Mouse (Mus musculus): ENCODE data around the gene Pole4.
A peak's percentile ranks its signal among the peaks of the same experiment; 100 is the strongest.
"Not testable (repeated sequence)": the region's sequence is repeated elsewhere in the genome, so short reads cannot be mapped to it uniquely, and the experiment has no call there.

Gene Pole4

DNA sequence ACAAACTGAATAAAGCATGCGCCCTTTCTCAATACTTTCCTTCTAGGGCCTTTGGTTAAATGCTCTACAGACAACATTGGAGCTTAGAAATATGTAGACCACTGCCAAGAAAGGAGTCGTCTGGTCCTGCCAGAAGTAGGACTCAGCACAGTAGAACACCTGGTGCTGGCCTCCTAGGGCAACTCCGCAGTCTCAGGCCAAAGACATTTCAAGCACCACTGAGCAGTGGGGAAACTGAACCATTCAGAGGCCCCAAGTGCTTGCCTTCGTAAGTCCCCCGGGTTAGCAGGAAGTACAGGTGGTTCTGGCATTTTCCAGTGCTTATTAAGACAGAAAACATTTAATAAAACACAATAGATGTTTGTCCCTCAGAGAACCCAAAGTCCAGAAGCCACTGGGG is 9.7 kb upstream of the Pole4 start:
- no peak for DNase-seq (ENCODE audit: low spot score)

GRCm38 (mm10) chr6:82714243-82714642 is 9.1 kb upstream of the Pole4 start:
- DNase-seq (ENCODE audit: low spot score) = peak; percentile 64

GRCm38 (mm10) chr6:82707742-82708141 is 2.6 kb upstream of the Pole4 start:
- DNase-seq (ENCODE audit: low spot score) = no peak

- DNase-seq (ENCODE audit: low spot score) = no peak
Measured at GRCm38 (mm10) chr6:82707241-82707640, 2.1 kb upstream of the Pole4 start.

DNA sequence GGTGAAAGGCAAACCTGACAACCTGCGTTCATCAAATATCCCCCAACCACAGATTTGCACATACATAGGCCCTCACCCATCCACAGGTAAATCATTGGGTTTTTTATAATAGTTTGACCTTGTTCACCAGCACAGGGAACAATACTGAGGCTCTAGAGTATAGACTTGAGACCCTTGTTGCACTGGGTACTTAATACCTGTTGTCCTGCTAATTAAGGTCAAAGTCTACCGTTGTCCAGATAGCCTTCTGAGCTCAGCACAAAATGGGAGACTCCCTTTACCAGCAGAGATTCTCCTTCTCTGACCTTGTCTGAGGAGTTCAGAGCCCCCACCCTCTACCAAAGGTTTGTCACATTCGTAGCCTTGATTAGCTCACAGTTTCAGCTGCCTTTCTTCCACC is 1.5 kb downstream of the Pole4 start:
- no peak for DNase-seq (ENCODE audit: low spot score)

- peak; percentile 91 for DNase-seq (ENCODE audit: low spot score)
Measured at GRCm38 (mm10) chr6:82702593-82703017, 2.6 kb downstream of the Pole4 start.

DNA sequence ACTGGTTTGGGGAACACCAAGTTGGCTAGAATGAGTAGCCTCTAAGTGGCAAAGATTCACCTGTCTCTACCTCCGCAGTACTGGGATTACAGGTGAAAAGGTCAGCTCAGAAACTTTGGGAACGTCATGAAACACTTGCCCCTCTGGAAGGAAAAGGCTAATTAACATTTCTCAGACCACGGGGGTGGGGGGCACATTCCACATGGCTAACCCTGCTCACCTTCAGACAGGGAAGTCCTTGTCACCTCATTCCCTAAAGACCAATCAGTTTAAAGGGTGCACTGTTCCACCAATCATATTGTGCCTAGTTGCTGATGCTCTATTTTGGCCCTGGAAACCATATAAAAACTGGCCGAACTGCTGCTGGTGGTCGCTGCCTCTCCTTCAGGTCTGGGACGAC is 3.9 kb downstream of the Pole4 start:
- no peak for DNase-seq (ENCODE audit: low spot score)

DNA sequence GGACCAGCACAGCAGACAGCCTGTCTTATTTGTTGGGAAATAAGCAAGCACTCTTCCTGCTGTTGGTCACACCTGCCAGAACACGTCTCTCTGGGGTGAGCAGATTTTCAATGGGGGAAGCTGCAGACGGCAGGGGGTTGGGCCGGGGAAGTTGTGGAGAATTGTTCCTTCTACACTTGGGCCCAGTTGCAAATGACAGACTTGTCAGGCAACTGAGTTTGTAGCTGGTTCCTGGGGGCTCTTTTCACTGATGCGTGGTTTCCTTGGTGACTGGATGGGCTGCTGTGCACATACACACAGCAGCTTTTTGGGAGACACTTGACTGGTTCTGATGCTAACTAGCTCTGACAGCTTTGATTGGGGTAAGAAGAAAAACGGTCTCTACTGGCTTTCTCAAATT is 5.3 kb downstream of the Pole4 start:
- no peak for DNase-seq (ENCODE audit: low spot score)

DNA sequence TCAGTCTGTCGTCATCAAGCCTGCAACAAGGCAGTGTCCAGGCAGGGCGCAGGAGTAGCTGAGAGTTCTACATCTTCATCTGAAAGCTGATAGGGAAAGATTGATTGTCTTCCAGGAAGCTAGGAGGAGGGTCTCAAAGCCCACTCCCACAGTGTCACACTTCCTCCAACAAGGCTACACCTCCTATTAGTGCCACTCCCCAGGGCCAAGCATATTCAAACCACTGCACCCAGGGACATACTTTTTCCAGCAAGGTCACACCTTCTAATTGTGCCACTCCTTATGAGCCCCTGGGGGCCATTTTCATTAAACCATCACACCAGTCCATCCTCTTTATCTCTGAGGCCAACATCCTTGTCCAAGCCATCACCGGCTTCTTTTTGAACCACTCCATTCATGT is 8.4 kb downstream of the Pole4 start:
- no peak for DNase-seq (ENCODE audit: low spot score)

DNA sequence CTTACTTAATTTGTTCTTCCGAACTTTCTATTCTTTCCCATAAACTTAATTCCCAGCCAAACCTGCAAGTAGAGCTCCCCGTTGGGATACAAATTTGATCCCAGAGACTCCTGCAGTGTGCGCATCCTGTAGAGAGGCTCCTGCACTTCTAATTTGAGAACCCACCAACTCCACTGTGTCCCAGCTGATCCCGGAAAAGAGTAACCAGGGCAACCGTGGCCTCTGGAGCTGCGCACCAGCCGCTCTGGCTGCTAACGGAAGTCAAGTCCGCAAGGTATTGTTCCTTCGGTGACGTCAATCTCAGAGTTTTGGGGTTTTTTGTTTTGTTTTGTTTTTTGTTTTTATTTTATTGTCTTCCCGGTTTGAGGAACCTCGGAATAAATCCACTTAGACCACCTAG is 10.5 kb downstream of the Pole4 start:
- no peak for DNase-seq (ENCODE audit: low spot score)

DNA sequence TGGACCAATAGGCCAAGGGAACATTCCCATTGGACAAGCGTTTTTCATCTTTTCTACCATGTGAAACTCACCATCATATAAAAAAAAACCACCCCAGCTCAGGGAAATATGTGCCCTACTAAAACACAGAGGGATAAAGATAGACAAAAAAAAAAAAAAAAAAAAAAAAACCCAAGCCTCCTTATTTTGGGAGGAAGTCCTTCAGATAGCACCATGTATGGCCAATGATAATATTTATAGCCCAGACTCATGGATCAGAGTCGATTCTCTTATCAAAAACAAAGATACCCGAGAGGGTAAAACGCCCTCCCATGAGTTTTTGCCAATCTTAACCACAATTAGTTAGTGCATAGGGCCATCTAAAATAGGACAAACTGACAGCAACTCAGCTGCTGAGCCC is 15.7 kb downstream of the Pole4 start:
- no peak for DNase-seq (ENCODE audit: low spot score)

- DNase-seq (ENCODE audit: low spot score) = not testable (repeated sequence)
Measured at GRCm38 (mm10) chr6:82688586-82688985, 16.6 kb downstream of the Pole4 start.

GRCm38 (mm10) chr6:82684136-82684535 is 21.0 kb downstream of the Pole4 start:
- no peak for DNase-seq (ENCODE audit: low spot score)

DNA sequence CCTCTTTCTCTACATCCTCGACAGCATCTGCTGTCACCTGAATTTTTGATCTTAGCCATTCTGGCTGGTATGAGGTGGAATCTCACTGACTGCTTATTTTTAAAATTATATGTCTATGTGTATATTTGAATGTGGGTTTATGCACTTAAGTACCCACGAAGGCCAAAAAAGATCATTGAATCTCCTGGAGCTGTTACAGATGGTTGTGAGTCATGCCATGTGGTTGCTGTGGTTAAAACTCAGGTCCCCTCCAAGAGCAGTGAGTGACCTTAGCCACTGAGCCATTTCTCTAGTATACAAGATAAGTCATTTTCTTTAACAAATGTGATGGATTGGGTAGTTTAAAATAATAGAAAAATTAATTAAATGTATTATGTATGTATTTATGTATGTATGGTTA is 25.9 kb downstream of the Pole4 start:
- not testable (repeated sequence) for DNase-seq (ENCODE audit: low spot score)

GRCm38 (mm10) chr6:82677629-82678028 is 27.5 kb downstream of the Pole4 start:
- not testable (repeated sequence) for DNase-seq (ENCODE audit: low spot score)

GRCm38 (mm10) chr6:82666480-82666879 is 38.7 kb downstream of the Pole4 start:
- no peak for DNase-seq (ENCODE audit: low spot score)

DNA sequence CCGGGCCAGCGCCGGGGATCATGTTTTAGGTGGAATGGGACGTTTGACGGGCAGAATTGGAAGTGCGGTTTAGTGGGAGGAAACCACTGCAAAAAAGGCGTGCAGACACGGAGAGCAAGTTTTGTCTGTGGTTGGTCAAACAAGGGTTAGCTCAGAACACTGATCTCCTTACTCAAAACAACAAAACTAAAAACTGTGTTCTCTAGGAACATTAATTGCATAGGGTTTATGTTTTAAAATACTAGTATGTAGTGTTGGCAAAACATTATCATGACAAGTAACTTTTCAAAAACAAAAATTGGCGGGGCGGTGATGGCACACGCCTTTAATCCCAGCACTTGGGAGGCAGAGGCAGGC is 52.0 kb downstream of the Pole4 start:
- no peak for DNase-seq (ENCODE audit: low spot score)

GRCm38 (mm10) chr6:82652521-82653168 is 52.5 kb downstream of the Pole4 start:
- peak; percentile 98 for DNase-seq (ENCODE audit: low spot score)

GRCm38 (mm10) chr6:82649096-82649495 is 56.1 kb downstream of the Pole4 start:
- no peak for DNase-seq (ENCODE audit: low spot score)

DNA sequence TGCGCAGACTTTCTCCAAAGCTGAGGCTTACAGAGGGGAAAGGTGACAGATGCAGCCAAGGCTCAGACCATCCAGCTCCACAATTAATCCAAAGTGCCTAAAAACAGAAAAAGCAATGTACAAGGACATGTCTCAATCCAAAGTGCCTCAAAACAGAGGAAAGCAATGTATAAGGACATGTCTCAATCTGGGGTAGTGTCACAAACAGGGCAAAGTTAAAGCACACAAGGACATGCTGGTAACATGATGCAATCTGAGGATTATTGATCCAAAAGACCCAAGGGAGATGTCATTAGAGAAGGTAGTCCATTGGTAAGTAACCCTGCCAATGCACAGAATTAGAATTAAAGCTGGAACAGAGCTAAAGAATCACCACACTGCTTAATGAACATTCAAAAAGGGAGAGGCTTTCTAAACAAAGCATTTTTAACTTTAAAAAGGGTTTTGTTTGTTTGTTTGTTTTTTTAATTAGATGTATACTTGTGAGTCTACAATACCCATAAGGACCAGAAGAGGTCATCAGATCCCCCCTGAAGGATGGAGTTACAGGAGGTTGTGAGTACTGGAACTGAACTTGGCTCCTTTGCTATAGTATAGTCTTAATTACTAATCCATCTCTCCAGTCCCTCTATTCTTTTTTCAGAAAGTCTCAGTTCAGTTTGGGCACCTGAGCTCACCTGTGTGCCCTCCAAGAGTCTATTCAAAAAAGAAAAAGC is 57.1 kb downstream of the Pole4 start:
- no peak for DNase-seq (ENCODE audit: low spot score)

GRCm38 (mm10) chr6:82647001-82647400 is 58.2 kb downstream of the Pole4 start:
- no peak for DNase-seq (ENCODE audit: low spot score)

DNA sequence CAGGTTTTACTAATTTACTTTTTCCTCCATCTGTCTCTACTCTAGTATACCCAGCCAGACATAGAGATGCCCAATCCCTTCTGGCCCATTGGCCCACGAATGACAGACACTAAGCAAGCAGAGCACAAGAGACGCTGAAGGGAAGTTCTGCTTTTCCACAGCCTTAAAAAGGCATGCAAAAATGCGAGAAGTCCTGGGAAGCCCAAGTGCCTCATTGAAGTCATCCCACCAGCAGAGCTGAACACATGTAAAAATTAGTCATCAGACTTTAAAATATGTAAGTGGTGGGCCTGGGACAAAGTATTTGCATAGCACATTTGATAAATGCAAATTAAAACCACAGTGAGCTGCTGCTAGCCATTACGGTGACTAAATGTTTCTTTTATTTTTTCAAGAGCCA is 65.1 kb downstream of the Pole4 start:
- DNase-seq (ENCODE audit: low spot score) = no peak

DNA sequence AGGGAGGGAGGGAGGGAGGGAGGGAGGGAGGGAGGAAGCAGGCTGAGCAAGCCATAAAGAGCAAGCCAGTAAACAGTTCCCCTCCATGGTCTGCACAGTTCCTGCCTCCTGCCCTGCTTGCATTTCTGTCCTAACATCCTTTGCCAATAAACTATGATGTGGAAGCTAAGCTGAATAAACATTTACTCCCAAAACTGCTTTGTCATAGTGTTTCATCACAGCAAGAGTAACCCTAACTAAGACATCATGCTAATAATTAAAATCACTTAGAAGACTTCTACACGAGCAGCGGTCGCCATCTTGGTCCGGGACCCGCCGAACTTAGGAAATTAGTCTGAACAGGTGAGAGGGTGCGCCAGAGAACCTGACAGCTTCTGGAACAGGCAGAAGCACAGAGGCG is 79.8 kb downstream of the Pole4 start:
- not testable (repeated sequence) for DNase-seq (ENCODE audit: low spot score)

GRCm38 (mm10) chr6:82613201-82613600 is 92.0 kb downstream of the Pole4 start:
- no peak for DNase-seq (ENCODE audit: low spot score)
